Mouse (Mus musculus): Measurements from ENCODE around the gene Prf1. TPM values are rescaled to one million over a fixed set of nuclear protein-coding genes. Genes with fewer than 3 reads are reported as not detected.
A peak's percentile ranks its signal among the peaks of the same experiment; 100 is the strongest.

Prf1 gene
- polyA plus RNA-seq, 1 experiment from 2014 or later: not detected

DNA sequence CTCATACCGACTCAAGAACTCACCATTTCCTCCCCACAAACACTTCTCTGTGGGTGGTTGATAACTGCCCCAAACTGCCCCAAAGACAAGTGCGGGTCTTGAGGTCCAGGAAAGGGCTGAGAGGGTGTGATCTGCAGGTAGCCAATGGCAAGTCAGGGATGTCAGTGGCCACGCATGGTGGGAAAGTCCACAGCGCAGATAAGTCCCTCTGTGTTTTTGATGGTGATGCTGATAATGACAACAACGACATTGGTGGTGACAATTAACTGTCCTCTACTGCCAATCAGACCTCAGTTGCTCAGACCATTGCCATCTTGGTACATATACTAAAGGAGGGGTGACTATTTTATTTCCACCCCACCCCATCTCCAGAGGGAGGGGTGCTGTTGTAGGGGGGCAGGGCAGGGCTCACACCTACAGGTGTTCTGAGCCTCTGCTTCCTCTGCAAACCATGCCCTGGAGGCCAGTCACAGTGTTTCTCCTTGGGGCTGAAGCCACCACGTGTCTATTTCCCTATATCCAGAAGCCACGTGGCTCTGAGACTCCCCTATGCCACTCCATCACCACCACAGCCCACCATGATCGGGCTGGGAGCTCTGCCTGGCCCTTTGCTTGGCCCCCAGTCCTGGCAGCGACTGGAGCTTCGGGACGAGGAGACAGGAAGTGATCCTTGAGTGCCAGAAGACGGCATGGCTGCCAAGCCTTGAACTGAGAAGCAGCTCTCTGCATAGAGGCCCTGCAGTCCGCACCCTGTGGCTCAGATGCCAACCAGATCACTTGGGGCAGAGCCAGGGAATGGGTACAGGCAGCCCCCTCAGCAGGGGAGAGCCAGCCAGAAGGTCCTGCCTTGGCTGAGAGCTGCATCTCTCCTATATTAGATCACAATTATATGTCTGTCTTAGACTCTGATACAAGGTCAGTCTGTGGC, 36.1 kb upstream of the Prf1 start:
- no peak for TF ChIP-seq CTCF (IDR thresholded peaks at IDR 0.05; ENCODE audit: low read depth)
- H3K27ac ChIP-seq (ENCODE audit: low read depth): no peak overlapping the region
- no peak overlapping the region for H3K4me2 ChIP-seq
- no peak overlapping the region for H3K9ac ChIP-seq
- no peak overlapping the region for H3K4me3 ChIP-seq (ENCODE audit: low read depth, low read length)
- no peaks in the 10 kb centered on the region for H3K36me3 ChIP-seq (ENCODE audit: insufficient read depth)
- DNase-seq (peak; percentile 21), ATAC-seq (ENCODE audit: insufficient read depth) (0 out of 2 replicates have a peak, but pooled peaks have one; percentile 28)
- H3K27me3 ChIP-seq (ENCODE audit: insufficient read depth, low read length): no peaks in the 10 kb centered on the region
- no peaks in the 10 kb centered on the region for H3K4me1 ChIP-seq (ENCODE audit: insufficient read depth)
- H3K9me3 ChIP-seq (ENCODE audit: low read depth, low read length): no peaks in the 10 kb centered on the region
- WGBS: 41% methylated on average over 13 of the region's 13 CpGs

DNA sequence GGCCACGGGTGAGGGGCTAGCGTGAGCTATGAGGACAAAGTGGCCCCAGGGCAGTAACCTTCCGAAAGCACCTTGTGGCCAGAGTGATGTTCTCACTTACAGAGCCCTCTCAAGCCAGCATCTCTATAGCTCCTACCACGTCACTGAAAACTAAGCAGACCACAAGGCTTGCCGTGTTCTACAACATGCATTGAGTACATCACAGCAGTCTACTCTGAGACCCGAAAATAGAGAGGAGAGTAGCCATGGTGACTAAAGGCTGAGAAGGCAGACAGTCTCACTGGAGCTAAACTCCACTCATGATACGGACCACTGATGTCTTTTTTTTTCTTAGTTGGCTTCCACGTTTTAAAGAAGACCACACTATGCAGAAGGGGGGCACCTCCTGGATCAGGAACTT, 34.0 kb upstream of the Prf1 start:
- Histone ChIP-seq H3K9me3 (ENCODE audit: low read depth, low read length) (no peaks in the 10 kb centered on the region), H3K4me1 (ENCODE audit: insufficient read depth) (no peaks in the 10 kb centered on the region), H3K27me3 (ENCODE audit: insufficient read depth, low read length) (no peaks in the 10 kb centered on the region), H3K36me3 (ENCODE audit: insufficient read depth) (no peaks in the 10 kb centered on the region), H3K9ac (no peak overlapping the region), H3K4me2 (no peak overlapping the region), H3K4me3 (ENCODE audit: low read depth, low read length) (no peak overlapping the region), H3K27ac (ENCODE audit: low read depth) (no peak overlapping the region)
- WGBS: 74% methylated on average over 8 of the region's 8 CpGs
- TF ChIP-seq CTCF (IDR thresholded peaks at IDR 0.05; ENCODE audit: low read depth): no peak
- ATAC-seq (ENCODE audit: insufficient read depth) (no peak), DNase-seq (no peak)

DNA sequence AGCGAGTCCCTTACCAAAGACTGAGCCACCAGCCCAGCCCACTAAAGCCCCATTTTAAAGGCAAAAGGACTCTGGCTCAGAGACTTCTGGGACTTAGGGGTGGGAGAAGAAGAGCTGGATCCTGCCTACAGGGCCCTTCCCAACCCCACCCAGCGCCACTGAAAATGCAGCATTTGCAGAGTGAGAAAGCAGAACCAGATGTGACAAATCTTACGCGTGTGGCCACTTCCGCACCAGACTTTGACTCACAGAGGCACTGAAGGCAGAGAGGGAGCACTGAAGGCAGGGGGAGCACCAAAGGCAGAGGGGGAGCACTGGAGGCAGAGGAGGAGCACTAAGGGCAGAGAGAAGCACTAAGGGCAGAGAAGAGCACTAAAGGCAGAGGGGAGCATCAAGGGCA, 30.3 kb upstream of the Prf1 start:
- DNase-seq (no peak), ATAC-seq (ENCODE audit: insufficient read depth) (no peak)
- Histone ChIP-seq H3K27me3 (ENCODE audit: insufficient read depth, low read length) (no peaks in the 10 kb centered on the region), H3K4me2 (no peak overlapping the region), H3K27ac (ENCODE audit: low read depth) (no peak overlapping the region), H3K9me3 (ENCODE audit: low read depth, low read length) (no peaks in the 10 kb centered on the region), H3K4me1 (ENCODE audit: insufficient read depth) (no peaks in the 10 kb centered on the region), H3K9ac (no peak overlapping the region), H3K36me3 (ENCODE audit: insufficient read depth) (no peaks in the 10 kb centered on the region), H3K4me3 (ENCODE audit: low read depth, low read length) (no peak overlapping the region)
- WGBS: 87% methylated on average over 5 of the region's 5 CpGs
- no peak for TF ChIP-seq CTCF (IDR thresholded peaks at IDR 0.05; ENCODE audit: low read depth)

DNA sequence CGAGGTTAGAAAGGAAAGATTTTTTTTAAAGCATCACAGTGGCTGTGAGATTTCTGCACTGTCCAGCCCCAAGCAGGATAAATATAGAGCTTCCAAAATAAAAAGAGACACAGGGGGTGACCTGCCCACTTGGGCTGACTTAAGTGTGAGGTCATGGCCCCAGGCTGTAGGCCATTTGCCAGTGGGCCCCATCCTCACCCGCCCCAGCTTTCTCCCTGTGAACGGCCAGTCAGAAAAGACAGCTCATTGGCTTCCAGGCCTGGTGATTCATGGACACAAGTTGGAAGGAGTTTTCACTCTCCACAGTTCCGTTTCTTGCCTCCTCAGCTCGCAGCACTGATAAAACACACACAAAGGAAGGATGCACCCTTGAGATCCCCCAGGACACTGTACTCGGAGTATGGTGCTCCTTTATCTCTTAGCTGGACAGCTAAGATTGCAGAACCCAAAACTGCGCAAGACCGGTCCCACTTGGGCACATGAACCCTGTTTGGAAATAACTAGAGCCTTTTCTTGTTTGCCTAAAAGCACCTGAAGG, 25.5 kb upstream of the Prf1 start:
- H3K4me3 ChIP-seq (ENCODE audit: low read depth, low read length): no peak overlapping the region
- 40% methylated on average over 8 of the region's 8 CpGs for WGBS
- no peak for ATAC-seq (ENCODE audit: insufficient read depth)

DNA sequence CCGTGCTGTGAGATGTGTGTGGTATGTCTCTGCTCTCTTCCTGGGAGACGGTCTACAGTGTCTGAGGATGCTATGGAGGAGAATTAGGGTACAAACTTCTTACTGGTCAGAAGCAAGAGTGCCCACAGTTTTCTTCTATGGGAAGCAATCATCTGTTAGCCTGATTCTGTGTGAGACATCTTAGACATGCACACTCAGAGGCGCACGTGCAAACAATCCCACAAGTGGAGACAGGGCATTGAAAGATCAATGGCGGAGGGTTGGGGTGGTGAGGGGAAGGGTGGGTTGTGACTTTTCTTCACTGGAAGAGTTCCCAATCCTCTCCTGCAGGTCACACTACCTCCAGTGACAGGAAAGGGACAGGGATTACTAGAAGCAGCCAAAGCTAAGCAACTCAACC, 25.0 kb upstream of the Prf1 start:
- Histone ChIP-seq H3K9me3 (ENCODE audit: low read depth, low read length) (no peaks in the 10 kb centered on the region), H3K9ac (peak overlapping the region; percentile 72), H3K4me1 (ENCODE audit: insufficient read depth) (no peaks in the 10 kb centered on the region), H3K27ac (ENCODE audit: low read depth) (peak overlapping the region; percentile 3; the same call in 1 of the 2 replicates), H3K4me3 (ENCODE audit: low read depth, low read length) (peak overlapping the region; percentile 58), H3K36me3 (ENCODE audit: insufficient read depth) (no peaks in the 10 kb centered on the region), H3K4me2 (peak overlapping the region; percentile 97), H3K27me3 (ENCODE audit: insufficient read depth, low read length) (no peaks in the 10 kb centered on the region)
- no peak for ATAC-seq (ENCODE audit: insufficient read depth)
- no peak for TF ChIP-seq CTCF (IDR thresholded peaks at IDR 0.05; ENCODE audit: low read depth)
- WGBS: 25% methylated on average over 5 of the region's 5 CpGs
- no peak for DNase-seq

More for the DNA sequence above, 25.5 kb upstream of the Prf1 start:
- Histone ChIP-seq H3K9me3 (ENCODE audit: low read depth, low read length) (no peaks in the 10 kb centered on the region), H3K4me2 (peak overlapping the region; percentile 97; the same call in 1 of the 2 replicates), H3K4me1 (ENCODE audit: insufficient read depth) (no peaks in the 10 kb centered on the region), H3K9ac (no peak overlapping the region), H3K36me3 (ENCODE audit: insufficient read depth) (no peaks in the 10 kb centered on the region), H3K27ac (ENCODE audit: low read depth) (no peak overlapping the region), H3K27me3 (ENCODE audit: insufficient read depth, low read length) (no peaks in the 10 kb centered on the region)
- TF ChIP-seq CTCF (IDR thresholded peaks at IDR 0.05; ENCODE audit: low read depth): no peak
- peak; percentile 8 for DNase-seq

DNA sequence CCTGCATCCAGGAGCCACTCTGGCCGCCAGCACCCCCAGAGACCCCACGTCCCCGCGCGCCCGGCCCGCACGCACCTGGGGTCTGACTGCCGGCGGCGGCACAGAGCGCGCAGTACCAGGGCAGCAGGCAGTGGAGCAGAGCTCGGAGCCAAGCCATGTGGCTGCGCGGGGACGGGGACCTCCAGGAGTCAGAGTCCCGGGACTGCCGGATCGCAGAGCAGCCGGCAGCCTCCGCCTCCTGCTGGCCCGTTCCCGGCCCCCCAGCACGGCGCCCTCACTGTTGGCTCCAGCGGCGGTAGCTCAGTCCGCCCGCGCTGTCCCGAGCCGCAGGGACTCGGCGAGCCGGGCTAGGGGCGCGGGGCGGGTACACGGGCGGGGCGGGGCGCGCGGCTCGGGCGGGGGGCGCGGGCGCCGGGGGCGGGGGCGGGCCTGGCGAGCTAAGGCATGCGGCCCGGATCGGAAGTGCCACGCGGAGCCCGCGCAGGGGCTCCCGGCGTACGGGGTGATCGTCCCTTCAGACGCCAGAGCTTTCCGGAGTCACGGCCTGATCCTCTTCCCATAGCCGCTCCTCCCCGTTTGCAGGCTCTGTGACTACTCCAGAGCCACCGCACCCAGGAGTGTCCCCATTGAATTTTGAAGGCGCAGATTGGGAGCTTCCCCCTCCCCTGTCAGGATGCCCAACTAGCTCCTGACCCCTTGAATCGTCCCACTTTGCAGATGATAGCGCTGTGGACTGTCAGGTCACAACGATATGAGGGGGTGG, 24.4 kb upstream of the Prf1 start, which contains the start of gene Adamts14:
Gene Adamts14 (minus strand): TSS at position 358 of the 763 bp plus-strand sequence.
- 2% methylated on average over 59 of the region's 75 CpGs for WGBS
- DNase-seq (peak; percentile 77), ATAC-seq (ENCODE audit: insufficient read depth) (peak; percentile 79)
- no peaks in the 10 kb centered on the region for H3K27me3 ChIP-seq (ENCODE audit: insufficient read depth, low read length)
- peak within 1 kb of the TSS; percentile 72 for H3K9ac ChIP-seq
- no peaks in the 10 kb centered on the region for H3K4me1 ChIP-seq (ENCODE audit: insufficient read depth)
- TF ChIP-seq CTCF (IDR thresholded peaks at IDR 0.05; ENCODE audit: low read depth): no peak
- peak within 1 kb of the TSS; percentile 3; the same call in 1 of the 2 replicates for H3K27ac ChIP-seq (ENCODE audit: low read depth)
- peak within 1 kb of the TSS; percentile 58 for H3K4me3 ChIP-seq (ENCODE audit: low read depth, low read length)
- H3K9me3 ChIP-seq (ENCODE audit: low read depth, low read length): no peaks in the 10 kb centered on the region
- no peaks in the 10 kb centered on the region for H3K36me3 ChIP-seq (ENCODE audit: insufficient read depth)
- peak within 1 kb of the TSS; percentile 97 for H3K4me2 ChIP-seq

Data from lung, embryonic 14.5 days (tissue).